Mouse (Mus musculus) stomach, postnatal 0 days (tissue): ENCODE measurements around the gene Ttc37.

Source experiments
- CTCF ChIP-seq: IDR thresholded peaks from 2 replicates; pipeline ENCODE4 v1.5.1; 2016; ENCODE audit warnings: antibody characterized with exemption, low read depth, mild to moderate bottlenecking, moderate library complexity
- EP300 ChIP-seq: optimal IDR thresholded peaks from 2 replicates; pipeline ENCODE3; 2016; ENCODE audit warnings: antibody characterized with exemption

- TF ChIP-seq EP300 = no peak
- TF ChIP-seq CTCF = no peak
Observed at GRCm38 (mm10) chr13:76059591-76059990, 38.9 kb upstream of the Ttc37 start.
